Mouse (Mus musculus): Measurements from ENCODE around the gene Slc39a11. TPM values are rescaled to one million over a fixed set of nuclear protein-coding genes. Genes with fewer than 3 reads are reported as not detected.
"Not testable (repeated sequence)": the region's sequence is repeated elsewhere in the genome, so short reads cannot be mapped to it uniquely, and the experiment has no call there.

The Slc39a11 gene
- polyA plus RNA-seq, 1 experiment from 2014 or later: 11.9 TPM

- no peaks in the 10 kb centered on the region for H3K27me3 ChIP-seq (ENCODE audit: control insufficient read depth, insufficient read depth, low read length)
- H3K4me3 ChIP-seq (ENCODE audit: low read length): no peak overlapping the region
- 0 out of 2 replicates have a peak overlapping the region, but pooled peaks have one; percentile 21 for H3K9ac ChIP-seq (ENCODE audit: low read length)
- 0 out of 2 replicates have a peak overlapping the region, but pooled peaks have one; percentile 3 for H3K4me2 ChIP-seq (ENCODE audit: low read depth, low read length)
- H3K36me3 ChIP-seq (ENCODE audit: control insufficient read depth, insufficient read depth): no peaks in the 10 kb centered on the region
- H3K9me3 ChIP-seq (replicated peaks; ENCODE audit: control insufficient read depth, low read length): no peaks in the 10 kb centered on the region
- peaks cover 13% of the 10 kb centered on the region for H3K4me1 ChIP-seq (ENCODE audit: control insufficient read depth, insufficient read depth, low read length)
- no peak; the same call in 1 of the 2 replicates for ATAC-seq (replicated peaks; ENCODE audit: extremely low read depth, insufficient read depth, low FRiP score)
- peak overlapping the region; percentile 37; the same call in 1 of the 2 replicates for H3K27ac ChIP-seq (ENCODE audit: low read length)
- WGBS: 44% methylated on average over 6 of the region's 6 CpGs
These were observed 77.2 kb downstream of the Slc39a11 start for GRCm38 (mm10) chr11:113572641-113573040.

GRCm38 (mm10) chr11:113571616-113572015 lies 78.3 kb downstream of the Slc39a11 start:
- Histone ChIP-seq H3K4me2 (ENCODE audit: low read depth, low read length) (no peak overlapping the region), H3K4me3 (ENCODE audit: low read length) (no peak overlapping the region), H3K27ac (ENCODE audit: low read length) (no peak overlapping the region), H3K27me3 (ENCODE audit: control insufficient read depth, insufficient read depth, low read length) (no peaks in the 10 kb centered on the region), H3K4me1 (ENCODE audit: control insufficient read depth, insufficient read depth, low read length) (peaks cover 13% of the 10 kb centered on the region), H3K9ac (ENCODE audit: low read length) (no peak overlapping the region), H3K9me3 (replicated peaks; ENCODE audit: control insufficient read depth, low read length) (no peaks in the 10 kb centered on the region), H3K36me3 (ENCODE audit: control insufficient read depth, insufficient read depth) (no peaks in the 10 kb centered on the region)
- no peak for ATAC-seq (replicated peaks; ENCODE audit: extremely low read depth, insufficient read depth, low FRiP score)

GRCm38 (mm10) chr11:113568999-113569398 lies 80.9 kb downstream of the Slc39a11 start:
- 59% methylated on average over 1 of the region's 1 CpGs for WGBS
- no peaks in the 10 kb centered on the region for H3K36me3 ChIP-seq (ENCODE audit: control insufficient read depth, insufficient read depth)
- no peak for ATAC-seq (replicated peaks; ENCODE audit: extremely low read depth, insufficient read depth, low FRiP score)

GRCm38 (mm10) chr11:113567926-113568325 lies 82.0 kb downstream of the Slc39a11 start:
- ATAC-seq (replicated peaks; ENCODE audit: extremely low read depth, insufficient read depth, low FRiP score); H3K27me3 ChIP-seq (ENCODE audit: control insufficient read depth, insufficient read depth, low read length); H3K9ac ChIP-seq (ENCODE audit: low read length); H3K4me3 ChIP-seq (ENCODE audit: low read length); H3K4me2 ChIP-seq (ENCODE audit: low read depth, low read length); H3K36me3 ChIP-seq (ENCODE audit: control insufficient read depth, insufficient read depth); H3K27ac ChIP-seq (ENCODE audit: low read length); H3K9me3 ChIP-seq (replicated peaks; ENCODE audit: control insufficient read depth, low read length): not testable (repeated sequence)
- WGBS: 85% methylated on average over 2 of the region's 2 CpGs
- peaks cover 20% of the 10 kb centered on the region for H3K4me1 ChIP-seq (ENCODE audit: control insufficient read depth, insufficient read depth, low read length)

More at GRCm38 (mm10) chr11:113568999-113569398, 80.9 kb downstream of the Slc39a11 start:
- no peaks in the 10 kb centered on the region for H3K27me3 ChIP-seq (ENCODE audit: control insufficient read depth, insufficient read depth, low read length)
- no peak overlapping the region for H3K27ac ChIP-seq (ENCODE audit: low read length)
- no peak overlapping the region for H3K4me2 ChIP-seq (ENCODE audit: low read depth, low read length)
- peaks cover 25% of the 10 kb centered on the region for H3K4me1 ChIP-seq (ENCODE audit: control insufficient read depth, insufficient read depth, low read length)
- no peak overlapping the region for H3K4me3 ChIP-seq (ENCODE audit: low read length)
- H3K9ac ChIP-seq (ENCODE audit: low read length): no peak overlapping the region
- no peaks in the 10 kb centered on the region for H3K9me3 ChIP-seq (replicated peaks; ENCODE audit: control insufficient read depth, low read length)

- no peaks in the 10 kb centered on the region for H3K9me3 ChIP-seq (replicated peaks; ENCODE audit: control insufficient read depth, low read length)
- H3K27ac ChIP-seq (ENCODE audit: low read length): no peak overlapping the region
- H3K27me3 ChIP-seq (ENCODE audit: control insufficient read depth, insufficient read depth, low read length): no peaks in the 10 kb centered on the region
- peaks cover 12% of the 10 kb centered on the region for H3K4me1 ChIP-seq (ENCODE audit: control insufficient read depth, insufficient read depth, low read length)
- H3K36me3 ChIP-seq (ENCODE audit: control insufficient read depth, insufficient read depth): no peaks in the 10 kb centered on the region
- 6% methylated on average over 34 of the region's 34 CpGs for WGBS
- H3K4me3 ChIP-seq (ENCODE audit: low read length): peak overlapping the region; percentile 80
- H3K4me2 ChIP-seq (ENCODE audit: low read depth, low read length): peak overlapping the region; percentile 95
- H3K9ac ChIP-seq (ENCODE audit: low read length): peak overlapping the region; percentile 87
- ATAC-seq (replicated peaks; ENCODE audit: extremely low read depth, insufficient read depth, low FRiP score): peak; percentile 88
These were observed 84.6 kb downstream of the Slc39a11 start for GRCm38 (mm10) chr11:113565006-113565995.

- ATAC-seq (replicated peaks; ENCODE audit: extremely low read depth, insufficient read depth, low FRiP score): no peak
- Histone ChIP-seq H3K36me3 (ENCODE audit: control insufficient read depth, insufficient read depth) (no peaks in the 10 kb centered on the region), H3K9ac (ENCODE audit: low read length) (no peak overlapping the region), H3K9me3 (replicated peaks; ENCODE audit: control insufficient read depth, low read length) (no peaks in the 10 kb centered on the region), H3K4me1 (ENCODE audit: control insufficient read depth, insufficient read depth, low read length) (peaks cover 12% of the 10 kb centered on the region), H3K27me3 (ENCODE audit: control insufficient read depth, insufficient read depth, low read length) (no peaks in the 10 kb centered on the region), H3K4me3 (ENCODE audit: low read length) (no peak overlapping the region), H3K27ac (ENCODE audit: low read length) (no peak overlapping the region), H3K4me2 (ENCODE audit: low read depth, low read length) (no peak overlapping the region)
- WGBS: 92% methylated on average over 8 of the region's 8 CpGs
These were observed 87.6 kb downstream of the Slc39a11 start for GRCm38 (mm10) chr11:113562326-113562725.

- H3K9me3 ChIP-seq (replicated peaks; ENCODE audit: control insufficient read depth, low read length): no peaks in the 10 kb centered on the region
- no peak overlapping the region for H3K9ac ChIP-seq (ENCODE audit: low read length)
- ATAC-seq (replicated peaks; ENCODE audit: extremely low read depth, insufficient read depth, low FRiP score): no peak
- 71% methylated on average over 4 of the region's 4 CpGs for WGBS
- peaks cover 6% of the 10 kb centered on the region; the same call in 1 of the 2 replicates for H3K4me1 ChIP-seq (ENCODE audit: control insufficient read depth, insufficient read depth, low read length)
- H3K27me3 ChIP-seq (ENCODE audit: control insufficient read depth, insufficient read depth, low read length): no peaks in the 10 kb centered on the region
- H3K4me2 ChIP-seq (ENCODE audit: low read depth, low read length): no peak overlapping the region
- H3K4me3 ChIP-seq (ENCODE audit: low read length): no peak overlapping the region
- no peaks in the 10 kb centered on the region for H3K36me3 ChIP-seq (ENCODE audit: control insufficient read depth, insufficient read depth)
- H3K27ac ChIP-seq (ENCODE audit: low read length): no peak overlapping the region
These were observed 89.7 kb downstream of the Slc39a11 start for GRCm38 (mm10) chr11:113560150-113560549.

GRCm38 (mm10) chr11:113558505-113558904 lies 91.4 kb downstream of the Slc39a11 start:
- Histone ChIP-seq H3K27ac (ENCODE audit: low read length) (no peak overlapping the region), H3K9me3 (replicated peaks; ENCODE audit: control insufficient read depth, low read length) (no peaks in the 10 kb centered on the region), H3K4me2 (ENCODE audit: low read depth, low read length) (no peak overlapping the region), H3K4me3 (ENCODE audit: low read length) (no peak overlapping the region), H3K36me3 (ENCODE audit: control insufficient read depth, insufficient read depth) (no peaks in the 10 kb centered on the region), H3K27me3 (ENCODE audit: control insufficient read depth, insufficient read depth, low read length) (no peaks in the 10 kb centered on the region), H3K9ac (ENCODE audit: low read length) (no peak overlapping the region), H3K4me1 (ENCODE audit: control insufficient read depth, insufficient read depth, low read length) (no peaks in the 10 kb centered on the region)
- 83% methylated on average over 12 of the region's 12 CpGs for WGBS
- no peak for ATAC-seq (replicated peaks; ENCODE audit: extremely low read depth, insufficient read depth, low FRiP score)

- no peaks in the 10 kb centered on the region for H3K9me3 ChIP-seq (replicated peaks; ENCODE audit: control insufficient read depth, low read length)
These were observed 93.7 kb downstream of the Slc39a11 start for GRCm38 (mm10) chr11:113556142-113556541.

More at GRCm38 (mm10) chr11:113556142-113556541, 93.7 kb downstream of the Slc39a11 start:
- H3K27me3 ChIP-seq (ENCODE audit: control insufficient read depth, insufficient read depth, low read length): no peaks in the 10 kb centered on the region
- H3K9ac ChIP-seq (ENCODE audit: low read length): no peak overlapping the region
- WGBS: 80% methylated on average over 12 of the region's 12 CpGs
- no peaks in the 10 kb centered on the region for H3K36me3 ChIP-seq (ENCODE audit: control insufficient read depth, insufficient read depth)
- H3K4me1 ChIP-seq (ENCODE audit: control insufficient read depth, insufficient read depth, low read length): no peaks in the 10 kb centered on the region
- H3K4me3 ChIP-seq (ENCODE audit: low read length): no peak overlapping the region
- no peak overlapping the region for H3K27ac ChIP-seq (ENCODE audit: low read length)
- ATAC-seq (replicated peaks; ENCODE audit: extremely low read depth, insufficient read depth, low FRiP score): no peak
- no peak overlapping the region for H3K4me2 ChIP-seq (ENCODE audit: low read depth, low read length)

Data from heart, embryonic 16.5 days (tissue).